Mouse (Mus musculus): ENCODE results near the gene Bahcc1.

Gene Bahcc1

DNA sequence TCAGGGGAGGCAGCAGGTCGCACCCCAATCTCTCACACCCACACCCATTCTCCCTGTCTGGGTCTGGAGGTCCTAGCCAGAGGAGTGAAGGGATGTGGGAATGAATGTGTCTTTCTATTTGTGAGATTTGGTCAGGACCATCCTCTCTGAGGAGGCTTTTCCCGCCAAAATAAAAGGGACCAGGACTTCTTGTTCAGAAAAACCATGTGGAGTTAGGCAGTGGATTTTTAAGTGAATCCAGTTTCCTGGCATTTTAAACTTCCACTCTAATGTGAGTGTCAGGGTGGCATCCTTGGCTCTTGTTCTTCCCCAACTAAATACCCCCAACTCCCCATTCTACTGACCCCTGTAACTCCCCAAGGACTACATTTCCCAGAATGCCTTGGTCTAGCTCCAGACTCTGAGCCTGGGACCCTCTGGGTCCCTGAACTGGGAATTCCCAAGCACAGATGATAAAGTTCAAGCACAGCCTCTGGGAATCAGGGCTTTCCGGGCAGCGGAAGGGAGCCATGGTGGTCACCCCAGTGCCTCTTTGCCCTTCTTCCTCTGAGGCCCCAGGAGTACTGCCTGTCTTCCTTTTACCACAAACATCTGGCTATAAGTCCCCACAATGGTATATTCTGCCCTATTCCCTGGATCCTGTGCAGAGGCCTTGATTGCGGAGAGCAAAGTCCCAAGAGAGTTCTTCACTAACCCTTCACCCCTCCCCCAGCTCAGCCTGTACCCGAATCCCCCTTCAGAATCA, 9.4 kb downstream of the Bahcc1 start:
- DNase-seq (ENCODE audit: low spot score in 2 of 2), result no peak

- no peak for DNase-seq (ENCODE audit: low spot score in 2 of 2)
Measured at GRCm38 (mm10) chr11:120242726-120243530, 10.2 kb downstream of the Bahcc1 start.

- DNase-seq (ENCODE audit: low spot score in 2 of 2), result no peak
Measured at GRCm38 (mm10) chr11:120243531-120243820, 10.7 kb downstream of the Bahcc1 start.

DNA sequence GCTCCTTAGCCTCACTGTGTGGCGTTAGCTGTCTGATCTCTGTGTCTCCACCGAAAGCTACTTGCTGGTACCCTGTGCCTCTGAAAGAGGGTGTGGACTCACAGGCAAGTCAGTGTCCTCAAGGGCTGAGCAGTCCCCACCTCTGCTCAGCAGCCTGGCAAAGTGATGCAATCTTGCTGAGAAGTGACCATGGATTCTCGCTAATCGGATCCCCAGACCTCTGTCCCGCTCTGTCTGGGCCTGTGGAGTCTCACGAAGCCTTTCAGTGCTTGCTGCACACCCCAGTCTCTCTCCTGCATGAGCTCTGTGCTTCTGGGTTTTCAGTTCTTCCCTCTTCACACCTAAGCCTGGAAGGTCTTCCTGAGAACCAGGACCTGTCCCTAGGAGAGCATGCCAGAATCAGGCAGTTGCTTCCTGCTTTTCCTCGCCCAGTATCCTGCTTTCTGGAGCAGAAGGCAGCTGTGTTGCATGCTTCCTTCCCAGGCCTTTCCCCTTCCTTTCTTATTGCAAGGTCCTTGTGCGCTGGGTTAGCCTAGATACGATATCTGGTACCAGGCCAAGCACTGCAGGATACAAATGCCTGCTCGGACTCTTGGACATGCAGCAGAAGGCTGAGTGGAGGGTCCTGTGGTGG, 15.5 kb downstream of the Bahcc1 start:
- DNase-seq (ENCODE audit: low spot score in 2 of 2), result no peak

DNA sequence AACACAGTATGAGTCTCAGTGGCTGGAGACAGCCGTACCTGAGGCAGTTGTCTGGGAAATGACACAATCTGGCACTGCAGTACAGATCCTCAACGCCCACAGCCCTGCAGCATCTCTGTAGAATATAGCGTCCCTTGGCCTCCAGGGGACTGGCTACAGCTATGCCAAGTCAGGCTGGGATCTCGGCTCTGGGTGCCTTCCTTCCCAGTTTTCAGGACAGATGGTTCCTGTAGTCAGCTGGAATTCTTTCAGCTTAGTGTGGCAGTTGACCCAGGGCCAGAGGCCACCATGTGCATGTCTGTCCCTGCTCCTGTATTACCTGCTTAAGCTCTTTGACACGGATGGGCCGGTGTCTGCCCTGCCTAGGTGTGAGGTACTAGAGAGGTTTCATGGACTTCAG, 16.2 kb downstream of the Bahcc1 start:
- no peak for DNase-seq (ENCODE audit: low spot score in 2 of 2)

DNA sequence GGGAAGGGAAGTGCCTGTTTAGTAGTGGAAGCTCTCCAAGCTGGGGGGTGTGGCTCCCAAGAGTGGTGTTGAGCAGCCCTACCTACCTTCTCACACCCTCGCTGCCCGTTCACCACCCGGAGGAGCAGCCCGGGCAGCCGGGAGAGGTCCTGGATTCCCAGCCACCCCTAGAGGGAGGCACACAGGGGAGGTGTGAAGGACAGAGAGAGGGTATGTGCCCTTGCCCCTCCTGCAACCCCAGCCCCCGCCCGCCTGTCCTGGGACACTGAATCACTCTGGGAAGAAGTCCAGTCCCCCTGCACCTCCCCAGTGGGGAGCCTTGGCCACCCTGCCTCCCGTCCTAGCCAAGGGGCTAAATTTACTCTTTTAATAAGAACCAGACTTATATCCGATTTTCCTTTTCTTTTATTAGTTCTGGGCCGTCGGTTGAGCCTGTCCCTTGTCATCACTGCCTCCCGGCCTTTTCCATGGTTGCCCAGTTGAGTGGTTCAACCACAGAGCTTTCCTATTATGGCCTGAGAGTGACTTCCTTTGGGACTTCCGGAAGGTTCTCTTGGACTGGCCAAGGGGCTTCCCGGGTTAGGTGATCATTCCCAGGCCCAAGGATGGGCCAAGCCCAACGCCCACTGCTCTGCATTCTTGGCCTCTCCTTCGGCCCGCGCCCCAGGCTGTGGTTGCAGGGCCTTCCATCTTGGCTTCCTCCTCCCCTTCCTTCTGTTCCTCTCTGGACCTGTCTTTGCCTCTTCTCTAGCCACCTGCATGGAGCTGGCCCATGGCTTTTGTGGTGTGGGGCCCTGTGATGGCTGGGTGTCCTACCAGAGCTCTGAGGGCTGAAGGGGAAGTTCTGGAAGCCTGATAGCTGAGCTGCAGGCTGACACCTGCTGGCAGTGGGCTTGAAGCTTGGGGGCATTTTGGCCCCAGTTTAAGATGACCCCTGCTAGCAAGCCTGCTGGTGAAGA, 18.5 kb downstream of the Bahcc1 start:
- DNase-seq (ENCODE audit: low spot score in 2 of 2), result no peak

- DNase-seq (ENCODE audit: low spot score in 2 of 2), result no peak
Measured at GRCm38 (mm10) chr11:120251950-120252308, 19.2 kb downstream of the Bahcc1 start.

DNA sequence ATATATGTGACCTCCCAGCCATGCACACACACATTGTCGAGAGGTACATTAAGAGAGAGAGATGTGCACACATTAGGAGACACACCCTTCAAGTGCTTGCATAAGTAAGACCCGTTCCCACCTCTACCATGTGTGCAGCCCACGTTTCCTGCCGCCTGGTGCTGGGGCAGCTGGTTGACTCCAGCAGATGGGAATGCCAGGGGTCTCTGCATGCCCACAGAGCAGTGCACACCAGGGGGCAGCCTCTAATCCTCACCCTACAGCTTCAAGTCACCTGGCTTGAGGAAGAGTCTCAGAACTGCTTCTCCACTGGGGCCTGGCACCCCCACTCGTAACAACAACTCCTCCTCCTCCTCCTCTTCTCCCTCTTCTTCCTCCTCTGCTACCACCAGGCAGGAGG, 19.7 kb downstream of the Bahcc1 start:
- DNase-seq (ENCODE audit: low spot score in 2 of 2), result no peak

GRCm38 (mm10) chr11:120252843-120253645, 20.3 kb downstream of the Bahcc1 start:
- DNase-seq (ENCODE audit: low spot score in 2 of 2), result no peak

DNA sequence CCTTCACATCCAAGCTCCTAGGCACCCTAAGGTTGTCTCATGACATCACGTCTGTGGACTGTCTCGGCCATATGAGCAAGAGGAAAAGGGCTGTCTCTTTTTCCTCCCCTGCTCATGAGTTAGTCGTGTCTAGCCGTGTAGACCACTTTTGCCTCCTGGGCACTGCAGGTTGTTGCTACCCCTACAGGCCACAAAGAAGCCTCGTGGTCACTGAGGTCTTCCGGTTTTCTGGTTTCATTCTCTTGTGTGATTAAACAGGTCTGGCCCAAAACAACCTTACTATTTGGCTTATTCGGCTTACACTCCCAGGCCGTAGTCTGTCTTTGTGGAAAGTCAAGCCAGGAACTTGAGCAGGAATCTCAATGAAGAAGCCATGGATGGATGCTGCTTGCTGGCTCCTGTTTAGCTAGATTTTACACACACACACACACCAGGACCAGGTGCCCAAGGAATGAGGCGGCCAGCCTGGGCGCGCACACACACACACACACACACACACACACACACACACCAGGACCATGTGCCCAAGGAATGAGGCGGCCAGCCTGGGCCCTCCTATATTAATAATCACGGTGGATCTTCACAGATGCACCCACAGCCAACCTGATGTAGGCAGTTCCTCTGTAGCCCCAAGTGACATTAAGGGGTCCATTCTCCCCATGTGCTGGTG, 21.0 kb downstream of the Bahcc1 start:
- no peak for DNase-seq (ENCODE audit: low spot score in 2 of 2)

DNA sequence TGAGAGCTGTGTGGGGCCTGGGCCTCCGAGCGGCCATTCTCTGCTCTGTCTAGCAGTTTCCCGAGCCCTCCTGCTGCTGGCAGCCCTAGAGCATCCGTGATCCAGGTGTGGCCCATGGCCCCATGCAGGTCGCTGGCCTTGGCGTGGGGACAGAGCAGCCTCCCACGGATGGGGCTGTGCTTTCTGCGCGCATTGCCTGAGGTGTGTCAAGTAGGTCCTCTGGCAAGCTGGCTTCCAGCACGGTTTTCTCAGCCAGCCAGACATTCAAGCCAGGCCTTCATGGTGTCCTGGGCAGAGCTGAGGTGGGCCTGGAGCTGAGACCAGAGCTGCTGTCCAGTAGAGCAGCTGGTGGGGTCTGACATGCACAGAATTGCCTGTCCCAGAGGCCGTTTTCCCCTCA, 21.7 kb downstream of the Bahcc1 start:
- no peak for DNase-seq (ENCODE audit: low spot score in 2 of 2)

DNA sequence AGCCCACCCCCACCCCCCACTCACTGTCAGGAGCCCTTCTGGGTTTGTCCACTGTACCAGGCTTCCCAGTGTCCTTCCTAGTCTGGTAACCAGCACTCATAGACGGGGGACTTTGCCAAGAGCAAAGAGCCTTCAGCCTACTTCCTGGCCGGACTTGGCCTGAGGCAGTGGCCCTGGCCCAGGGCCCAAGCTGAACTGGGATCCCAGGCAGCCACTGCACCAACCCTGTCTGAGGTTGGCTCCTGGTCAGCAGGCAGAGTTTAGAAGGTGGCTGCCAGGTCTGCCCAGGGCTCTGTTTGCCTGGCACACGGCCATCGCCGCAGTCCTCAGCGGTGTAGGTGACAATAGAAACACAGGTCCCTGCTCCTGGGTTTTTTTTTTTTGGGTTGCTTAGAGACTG, 22.3 kb downstream of the Bahcc1 start:
- peak in 1 of 2 experiments; percentile 58 for DNase-seq (ENCODE audit: low spot score in 2 of 2)

GRCm38 (mm10) chr11:120255499-120255898, 22.8 kb downstream of the Bahcc1 start:
- DNase-seq (ENCODE audit: low spot score in 2 of 2), result no peak

DNA sequence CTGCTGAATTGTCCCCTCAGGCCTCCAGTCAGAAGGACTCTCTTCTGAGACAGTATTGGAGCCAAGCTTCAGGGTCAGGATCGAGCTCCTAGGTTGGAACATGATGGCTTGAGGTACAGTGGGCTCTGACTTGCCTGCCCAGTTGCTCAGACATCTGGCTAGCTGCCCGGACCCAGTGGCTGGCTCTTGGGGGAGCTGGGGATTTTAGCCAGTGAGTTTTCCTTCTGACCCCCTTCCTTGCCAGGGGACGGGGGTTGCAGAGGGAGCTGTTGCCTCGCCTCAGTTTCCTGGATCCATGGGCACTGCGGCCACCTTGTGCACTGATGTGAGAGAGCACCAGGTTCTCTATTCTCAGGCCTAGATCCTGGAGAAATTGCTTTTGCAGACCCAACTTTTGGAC, 23.4 kb downstream of the Bahcc1 start:
- no peak for DNase-seq (ENCODE audit: low spot score in 2 of 2)

DNA sequence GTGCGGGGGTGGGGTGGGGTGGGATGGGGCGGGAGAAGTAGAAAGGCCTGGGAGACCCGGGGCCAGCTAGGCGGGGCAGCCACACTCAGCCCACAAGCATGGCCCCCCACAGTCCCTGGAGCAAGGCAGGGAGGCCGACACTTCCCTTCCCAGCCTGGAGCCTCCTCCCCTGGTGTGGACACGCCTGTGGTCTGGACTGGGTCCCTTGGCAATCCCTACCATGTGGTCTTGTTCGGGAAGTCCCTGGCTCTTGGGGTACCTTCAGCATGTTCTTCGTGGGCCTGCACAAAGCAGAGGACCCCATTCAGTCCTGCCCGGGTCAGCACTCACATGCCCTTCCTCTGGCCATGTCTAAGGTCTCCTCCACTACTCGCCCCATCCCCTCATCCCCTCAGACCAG, 23.8 kb downstream of the Bahcc1 start:
- DNase-seq (ENCODE audit: low spot score in 2 of 2), result no peak

DNA sequence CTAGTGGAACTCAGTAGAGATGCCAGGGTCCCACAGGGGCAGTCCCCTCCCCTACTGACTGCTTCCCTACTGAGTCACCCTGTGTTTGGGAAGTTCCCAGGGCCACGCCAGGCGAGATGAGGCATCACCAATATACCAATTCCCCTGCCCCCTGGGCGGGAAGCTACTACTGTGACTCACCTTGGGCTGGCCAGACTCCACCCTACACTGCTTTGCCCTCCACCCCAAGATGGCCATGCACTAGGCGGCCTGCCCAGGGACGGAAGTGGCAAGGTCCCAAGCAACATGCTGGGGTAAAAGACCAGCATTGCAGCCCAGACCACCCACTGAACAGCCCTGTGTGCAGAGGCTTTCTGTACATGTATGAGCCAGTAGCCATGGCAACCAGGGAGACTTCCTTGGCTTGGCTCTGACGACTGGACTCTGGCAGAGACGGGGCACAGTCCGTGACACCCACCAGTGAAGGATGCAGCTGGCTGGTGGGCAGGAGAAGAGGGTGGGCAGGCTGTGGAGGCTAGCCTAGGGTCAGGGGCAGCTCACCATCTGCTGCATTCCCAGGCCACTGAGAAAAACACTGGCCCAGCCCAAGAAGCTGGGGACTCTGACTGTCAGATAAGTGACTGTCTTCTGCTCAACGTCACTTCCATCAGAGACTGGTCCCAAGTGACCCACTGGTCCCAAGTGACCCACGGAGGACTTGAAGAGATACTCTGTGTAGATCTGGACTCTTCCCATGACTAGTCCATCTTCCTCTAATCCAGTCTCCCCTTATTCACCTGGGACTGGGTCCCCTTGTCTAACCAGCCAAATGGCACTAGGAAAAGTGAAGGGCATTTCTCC, 24.5 kb downstream of the Bahcc1 start:
- DNase-seq (ENCODE audit: low spot score in 2 of 2), result no peak

DNA sequence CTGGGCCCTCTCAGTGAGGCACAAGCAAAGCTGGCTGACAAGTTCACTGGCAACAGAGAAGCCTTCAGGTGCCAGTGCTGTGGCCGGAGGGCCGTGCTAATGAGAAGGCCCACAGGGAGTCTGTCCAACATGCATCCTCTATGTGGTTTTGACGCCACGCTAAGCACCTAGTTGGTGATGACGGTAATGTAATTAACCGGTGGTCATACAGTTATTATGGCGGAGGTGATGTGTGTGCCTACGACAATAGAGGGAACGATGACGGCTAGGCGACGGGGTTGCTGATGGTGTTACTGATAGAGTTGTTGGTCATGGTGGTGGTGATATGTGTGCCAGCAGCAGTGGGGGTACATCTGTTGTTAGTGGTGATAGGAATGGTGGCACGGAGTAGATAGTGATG, 25.2 kb downstream of the Bahcc1 start:
- no peak for DNase-seq (ENCODE audit: low spot score in 2 of 2)

DNA sequence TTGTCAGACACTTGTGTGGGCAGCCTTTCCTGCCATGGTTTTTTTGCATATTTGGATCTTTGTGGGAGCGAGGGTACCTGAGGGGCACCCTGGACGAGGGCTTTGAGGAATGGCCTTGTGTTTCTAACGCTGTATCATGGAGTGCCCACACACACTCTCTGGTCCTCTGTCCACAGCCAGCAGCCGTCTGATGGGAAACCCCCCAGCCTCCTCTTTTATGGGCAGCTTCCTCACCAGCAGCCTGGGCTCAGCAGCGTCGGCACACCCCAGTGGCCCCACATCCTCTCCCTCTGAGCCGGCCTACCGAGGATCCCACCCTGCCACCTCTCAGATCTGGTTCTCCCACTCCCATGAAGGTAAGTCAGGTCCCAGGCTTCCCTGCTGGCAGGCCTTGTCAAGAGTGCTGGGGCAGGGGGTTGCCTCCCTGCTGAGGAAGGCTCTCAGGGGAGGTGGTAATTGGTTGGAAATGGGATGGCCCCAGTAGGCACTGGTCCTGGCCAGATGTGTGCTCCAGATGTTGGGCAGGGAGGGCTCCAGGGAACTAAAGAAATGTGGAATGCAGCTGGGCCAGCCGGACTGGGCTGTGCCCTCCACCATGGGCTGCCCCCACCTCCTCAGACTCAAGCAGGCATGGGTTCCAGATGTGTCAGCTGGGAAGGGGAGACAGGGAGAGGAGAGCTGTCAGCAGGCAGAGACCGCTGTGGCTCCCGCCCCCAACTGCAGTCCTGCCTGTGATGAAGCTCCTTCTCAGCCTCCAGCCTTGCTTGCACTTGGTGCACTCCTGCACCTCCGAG, 26.3 kb downstream of the Bahcc1 start:
- no peak for DNase-seq (ENCODE audit: low spot score in 2 of 2)
